ENCODE assay signal across 8 mouse cellular contexts in the genomic region with DNA sequence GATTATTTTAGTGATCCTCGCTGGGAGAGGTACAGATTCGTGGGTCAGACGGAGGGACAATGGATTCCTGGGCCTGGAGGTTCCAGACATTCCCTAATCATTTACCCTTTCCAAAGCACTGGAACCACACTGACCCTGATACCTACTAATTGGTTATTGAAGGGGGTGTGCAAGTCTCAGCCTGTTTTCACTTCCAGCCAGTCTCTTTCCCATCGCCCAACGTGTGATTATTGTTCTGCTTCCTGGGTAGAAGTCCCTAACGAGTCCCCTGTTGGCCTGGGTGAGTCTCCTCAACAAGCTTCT. TPM values are rescaled to one million over a fixed set of nuclear protein-coding genes. Genes with fewer than 3 reads are reported as not detected.
DNase-seq lines count a peak whose midpoint lies in the region; ATAC-seq and TF ChIP-seq lines count a peak whose summit lies in the region.

No protein-coding gene starts in this region.

- ATAC-seq in heart, embryonic 15.5 days (replicated peaks; ENCODE audit: insufficient number of reproducible peaks, insufficient read depth, low FRiP score, low read depth) = no peak
- no peak for ATAC-seq in hindbrain, embryonic 14.5 days (ENCODE audit: low FRiP score)
- no peak for ATAC-seq in midbrain, embryonic 11.5 days (ENCODE audit: low FRiP score)

- H3K27ac ChIP-seq in heart, embryonic 15.5 days = peak overlapping the region; percentile 57
- H3K27ac ChIP-seq in bone marrow, adult 2 months (ENCODE audit: control insufficient read depth, insufficient read depth, low read depth, low read length, poor library complexity) = peak overlapping the region; percentile 64
- H3K27ac ChIP-seq in hindbrain, embryonic 14.5 days = no peak overlapping the region
- H3K27ac ChIP-seq in midbrain, embryonic 11.5 days (ENCODE audit: low read depth, low read length) = no peak overlapping the region

- no peaks in the 10 kb centered on the region for H3K27me3 ChIP-seq in heart, embryonic 15.5 days
- H3K27me3 ChIP-seq in hindbrain, embryonic 14.5 days (ENCODE audit: control insufficient read depth, insufficient read depth, low read length) = no peaks in the 10 kb centered on the region
- no peaks in the 10 kb centered on the region for H3K27me3 ChIP-seq in midbrain, embryonic 11.5 days (ENCODE audit: control insufficient read depth, insufficient read depth, low read length)

- H3K9me3 ChIP-seq in heart, embryonic 15.5 days (replicated peaks) = no peaks in the 10 kb centered on the region
- no peaks in the 10 kb centered on the region for H3K9me3 ChIP-seq in hindbrain, embryonic 14.5 days (ENCODE audit: control insufficient read depth, low read length)
- no peaks in the 10 kb centered on the region for H3K9me3 ChIP-seq in midbrain, embryonic 11.5 days (ENCODE audit: control insufficient read depth, low read length)

- H3K4me2 ChIP-seq in heart, embryonic 15.5 days = peak overlapping the region; percentile 99
- peak overlapping the region; percentile 99 for H3K4me2 ChIP-seq in hindbrain, embryonic 14.5 days (replicated peaks)
- peak overlapping the region; percentile 95 for H3K4me2 ChIP-seq in midbrain, embryonic 11.5 days

- no peak for TF ChIP-seq POLR2A in bone marrow, adult 2 months (IDR thresholded peaks at IDR 0.05; ENCODE audit: borderline replicate concordance, control insufficient read depth, low read depth, low read length)

- H3K4me1 ChIP-seq in heart, embryonic 15.5 days (replicated peaks) = peaks cover 36% of the 10 kb centered on the region
- H3K4me1 ChIP-seq in bone marrow, adult 2 months (ENCODE audit: control insufficient read depth, insufficient read depth, low read length) = peaks cover 2% of the 10 kb centered on the region; the same call in 1 of the 2 replicates
- H3K4me1 ChIP-seq in hindbrain, embryonic 14.5 days (replicated peaks; ENCODE audit: control insufficient read depth, insufficient read depth, low read length) = peaks cover 22% of the 10 kb centered on the region
- peaks cover 16% of the 10 kb centered on the region for H3K4me1 ChIP-seq in midbrain, embryonic 11.5 days (ENCODE audit: control insufficient read depth, insufficient read depth, low read length)

- H3K4me3 ChIP-seq in heart, embryonic 15.5 days = peak overlapping the region; percentile 67
- peak overlapping the region; percentile 97 for H3K4me3 ChIP-seq in bone marrow, adult 2 months (replicated peaks; ENCODE audit: control insufficient read depth, low read depth, low read length)
- peak overlapping the region; percentile 47 for H3K4me3 ChIP-seq in hindbrain, embryonic 14.5 days (replicated peaks; ENCODE audit: low read length)
- peak overlapping the region; percentile 69 for H3K4me3 ChIP-seq in midbrain, embryonic 11.5 days (ENCODE audit: low read depth, low read length)

- peak overlapping the region; percentile 69 for H3K9ac ChIP-seq in heart, embryonic 15.5 days
- H3K9ac ChIP-seq in hindbrain, embryonic 14.5 days = 0 out of 2 replicates have a peak overlapping the region, but pooled peaks have one; percentile 61
- H3K9ac ChIP-seq in midbrain, embryonic 11.5 days (ENCODE audit: low read length) = peak overlapping the region; percentile 74

- no peak for DNase-seq in heart, adult 8-10 months (ENCODE audit: low spot score)
- no peak for DNase-seq in hindbrain, embryonic 14.5 days (ENCODE audit: low spot score)
- DNase-seq in midbrain, embryonic 11.5 days (ENCODE audit: low spot score, missing footprints) = no peak
- DNase-seq in urinary bladder, postnatal 4 days (ENCODE audit: low spot score in 2 of 2) = no peak
- no peak for DNase-seq in left cerebral cortex, adult 18-20 months (ENCODE audit: low spot score in 2 of 2)
- no peak for DNase-seq in left cerebral cortex, postnatal 4 days

- no peak for TF ChIP-seq CTCF in bone marrow, adult 2 months (IDR thresholded peaks at IDR 0.05; ENCODE audit: control insufficient read depth, insufficient read depth, low read length)

- H3K36me3 ChIP-seq in heart, embryonic 15.5 days = 0 out of 2 replicates have a peak, but pooled peaks cover 5% of the 10 kb centered on the region
- H3K36me3 ChIP-seq in hindbrain, embryonic 14.5 days (replicated peaks; ENCODE audit: control insufficient read depth, insufficient read depth) = no peaks in the 10 kb centered on the region
- peaks cover 3% of the 10 kb centered on the region; the same call in 1 of the 2 replicates for H3K36me3 ChIP-seq in midbrain, embryonic 11.5 days (ENCODE audit: control insufficient read depth, insufficient read depth, low read length)

- WGBS in heart, embryonic 15.5 days = 0% methylated on average over 6 of the region's 6 CpGs
- 1% methylated on average over 6 of the region's 6 CpGs for WGBS in bone marrow, adult 2 months
- 0% methylated on average over 6 of the region's 6 CpGs for WGBS in hindbrain, embryonic 14.5 days
- WGBS in midbrain, embryonic 11.5 days = 0% methylated on average over 6 of the region's 6 CpGs

- intact Hi-C loops in left cerebral cortex, postnatal 4 days (cut with DNase I) = no loop called here

RNA-seq across cellular contexts. Expression of gene Pif1, which starts 0.3 kb away (rescaled TPM):
- polyA plus RNA-seq in heart, embryonic 15.5 days (2015; fragmentation: Nextera tagmentation; extraction: Ambion mirVana) = 9.8 and 12.8 TPM in 2 replicates
- total RNA-seq in heart, adult 8-10 months (2022) = not detected
- 16.5 and 29.8 TPM in 2 replicates for polyA plus RNA-seq in bone marrow, adult 2 months (2011; ENCODE audit: insufficient read depth, insufficient read length, low replicate concordance, missing spikeins)
- 1.9 and 2.2 TPM in 2 replicates for polyA plus RNA-seq in hindbrain, embryonic 14.5 days (2014; fragmentation: Nextera tagmentation; extraction: Ambion mirVana)
- polyA plus RNA-seq in midbrain, embryonic 11.5 days (2014; fragmentation: Nextera tagmentation; extraction: Ambion mirVana) = 12.0 and 13.6 TPM in 2 replicates
- under 1 TPM; 0.45 to 0.46 TPM for total RNA-seq in left cerebral cortex, adult 18-20 months (2021)
- 1 to 10 TPM; 1.7 to 1.9 TPM for total RNA-seq in left cerebral cortex, postnatal 4 days (2021)

RNA-seq across cellular contexts. Expression of gene Plekho2, which starts 7.4 kb away (rescaled TPM):
- polyA plus RNA-seq in heart, embryonic 15.5 days (2015; fragmentation: Nextera tagmentation; extraction: Ambion mirVana) = 9.8 and 14.8 TPM in 2 replicates
- total RNA-seq in heart, adult 8-10 months (2022) = 10 to 100 TPM in 3 of 4 experiments, 1 to 10 TPM in 1; 7.4 to 12.3 (median 10.8) TPM
- polyA plus RNA-seq in bone marrow, adult 2 months (2011; ENCODE audit: insufficient read depth, insufficient read length, low replicate concordance, missing spikeins) = 25.7 and 55.0 TPM in 2 replicates
- polyA plus RNA-seq in hindbrain, embryonic 14.5 days (2014; fragmentation: Nextera tagmentation; extraction: Ambion mirVana) = 4.4 and 4.6 TPM in 2 replicates
- polyA plus RNA-seq in midbrain, embryonic 11.5 days (2014; fragmentation: Nextera tagmentation; extraction: Ambion mirVana) = 8.2 and 9.0 TPM in 2 replicates
- 10 to 100 TPM; 11.6 to 18.2 TPM for total RNA-seq in left cerebral cortex, adult 18-20 months (2021)
- total RNA-seq in left cerebral cortex, postnatal 4 days (2021) = 1 to 10 TPM; 6.1 to 7.0 TPM

RNA-seq across cellular contexts. Expression of gene Rbpms2, which starts 42.2 kb away (rescaled TPM):
- 90.2 and 98.2 TPM in 2 replicates for polyA plus RNA-seq in heart, embryonic 15.5 days (2015; fragmentation: Nextera tagmentation; extraction: Ambion mirVana)
- total RNA-seq in heart, adult 8-10 months (2022) = 10 to 100 TPM; 24.9 to 28.7 (median 26.5) TPM
- 32.3 and 68.4 TPM in 2 replicates for polyA plus RNA-seq in bone marrow, adult 2 months (2011; ENCODE audit: insufficient read depth, insufficient read length, low replicate concordance, missing spikeins)
- 4.0 and 4.7 TPM in 2 replicates for polyA plus RNA-seq in hindbrain, embryonic 14.5 days (2014; fragmentation: Nextera tagmentation; extraction: Ambion mirVana)
- polyA plus RNA-seq in midbrain, embryonic 11.5 days (2014; fragmentation: Nextera tagmentation; extraction: Ambion mirVana) = 19.7 and 24.0 TPM in 2 replicates
- total RNA-seq in left cerebral cortex, adult 18-20 months (2021) = 1 to 10 TPM; 3.0 to 3.6 TPM
- 1 to 10 TPM; 1.8 to 2.4 TPM for total RNA-seq in left cerebral cortex, postnatal 4 days (2021)

Comparison
In these comparisons a context has a peak if more than half of its experiments do, and no peak if none do; other contexts are left out.
1. H3K27ac ChIP-seq: peak in heart, embryonic 15.5 days (single experiment) and bone marrow, adult 2 months (single experiment); none in hindbrain, embryonic 14.5 days (single experiment) and midbrain, embryonic 11.5 days (single experiment).
2. H3K4me3 ChIP-seq: peak in every context shown above with its lines; median percentile 97 in bone marrow, adult 2 months; 69 in midbrain, embryonic 11.5 days; 67 in heart, embryonic 15.5 days; 47 in hindbrain, embryonic 14.5 days.
3. Peak in every context shown above with its lines, with median percentiles within 50 percentile points of each other: H3K4me2 ChIP-seq and H3K9ac ChIP-seq.